Mouse (Mus musculus) midbrain, embryonic 10.5 days (tissue): ENCODE measurements around the gene Col25a1. TPM values are rescaled to one million over a fixed set of nuclear protein-coding genes. Genes with fewer than 3 reads are reported as not detected.

Experiments
- DNase-seq: peaks from one replicate; pipeline ENCODE4 v3.0.0-alpha.2; 2017; ENCODE audit warnings: low spot score
- H3K27ac ChIP-seq: fragments of 300-500 bp; sonication (generic); replicated peaks from 2 replicates; pipeline ENCODE4 v1.5.1; 2016; ENCODE audit warnings: mild to moderate bottlenecking
- H3K27me3 ChIP-seq: fragments of 300-500 bp; sonication (generic); 2 replicates; pipeline ENCODE4 v1.6.1; 2016; ENCODE audit warnings: low read depth, mild to moderate bottlenecking; ENCODE audit not compliant: poor library complexity, severe bottlenecking
- H3K36me3 ChIP-seq: fragments of 300-500 bp; sonication (generic); 2 replicates; pipeline ENCODE4 v1.6.1; 2016; ENCODE audit warnings: mild to moderate bottlenecking, moderate library complexity
- H3K4me1 ChIP-seq: fragments of 300-500 bp; sonication (generic); 2 replicates; pipeline ENCODE4 v1.6.1; 2016
- H3K4me3 ChIP-seq: fragments of 300-500 bp; sonication (generic); 2 replicates; pipeline ENCODE4 v1.5.1; 2016; ENCODE audit warnings: mild to moderate bottlenecking, moderate library complexity
- H3K9me3 ChIP-seq: fragments of 300-500 bp; sonication (generic); replicated peaks from 2 replicates; pipeline ENCODE4 v1.6.1; 2016; ENCODE audit warnings: mild to moderate bottlenecking
- WGBS: fragments of 180-500 bp; shearing (Covaris S2); methylation state at CpG from one replicate; pipeline ENCODE4 v1.1.7; 2016; 5-methylcytosine and 5-hydroxymethylcytosine counted together
- polyA plus RNA-seq: library from polyadenylated mRNA; unstranded; fragments of >200 nt; fragmentation: Nextera tagmentation; extraction: Ambion mirVana; gene quantifications from 2 replicates; pipeline ENCODE4 v1.2.1, GENCODE M21; 2016

The Col25a1 gene
- polyA plus RNA-seq, 1 experiment from 2014 or later = 1.5 TPM

GRCm38 (mm10) chr3:130305686-130306085 is 174.4 kb downstream of the Col25a1 start:
- Histone ChIP-seq H3K27me3 (no peaks in the 10 kb centered on the region), H3K4me3 (no peak overlapping the region), H3K27ac (0 out of 2 replicates have a peak overlapping the region, but pooled peaks have one; percentile 17), H3K36me3 (no peaks in the 10 kb centered on the region), H3K9me3 (no peaks in the 10 kb centered on the region), H3K4me1 (peaks cover 18% of the 10 kb centered on the region)
- DNase-seq = no peak
- WGBS = 77% methylated on average over 9 of the region's 9 CpGs

GRCm38 (mm10) chr3:130309277-130309676 is 178.0 kb downstream of the Col25a1 start:
- no peaks in the 10 kb centered on the region for H3K36me3 ChIP-seq
- DNase-seq = no peak
- H3K4me3 ChIP-seq = no peak overlapping the region
- H3K4me1 ChIP-seq = peaks cover 21% of the 10 kb centered on the region
- no peaks in the 10 kb centered on the region for H3K27me3 ChIP-seq
- H3K27ac ChIP-seq = no peak overlapping the region
- H3K9me3 ChIP-seq = no peaks in the 10 kb centered on the region
- 87% methylated on average over 4 of the region's 4 CpGs for WGBS

GRCm38 (mm10) chr3:130310694-130311305 is 179.5 kb downstream of the Col25a1 start:
- Histone ChIP-seq H3K36me3 (no peaks in the 10 kb centered on the region), H3K4me3 (no peak overlapping the region), H3K4me1 (peaks cover 11% of the 10 kb centered on the region), H3K27me3 (no peaks in the 10 kb centered on the region), H3K9me3 (no peaks in the 10 kb centered on the region), H3K27ac (0 out of 2 replicates have a peak overlapping the region, but pooled peaks have one; percentile 46)
- DNase-seq = no peak
- 78% methylated on average over 14 of the region's 14 CpGs for WGBS

GRCm38 (mm10) chr3:130313246-130313645 is 181.9 kb downstream of the Col25a1 start:
- Histone ChIP-seq H3K4me1 (peaks cover 11% of the 10 kb centered on the region), H3K4me3 (no peak overlapping the region), H3K9me3 (no peaks in the 10 kb centered on the region), H3K27me3 (no peaks in the 10 kb centered on the region), H3K36me3 (no peaks in the 10 kb centered on the region), H3K27ac (no peak overlapping the region)
- WGBS = 89% methylated on average over 6 of the region's 6 CpGs
- DNase-seq = no peak

- Histone ChIP-seq H3K27me3 (no peaks in the 10 kb centered on the region), H3K27ac (no peak overlapping the region)
- WGBS = 72% methylated on average over 13 of the region's 13 CpGs
These were observed 196.0 kb downstream of the Col25a1 start for GRCm38 (mm10) chr3:130327039-130328015.

GRCm38 (mm10) chr3:130328909-130329308 is 197.6 kb downstream of the Col25a1 start:
- WGBS = 93% methylated on average over 9 of the region's 9 CpGs
- Histone ChIP-seq H3K4me3 (no peak overlapping the region), H3K27me3 (no peaks in the 10 kb centered on the region), H3K36me3 (no peaks in the 10 kb centered on the region), H3K4me1 (no peaks in the 10 kb centered on the region), H3K9me3 (no peaks in the 10 kb centered on the region), H3K27ac (no peak overlapping the region)
- no peak for DNase-seq

More at GRCm38 (mm10) chr3:130327039-130328015, 196.0 kb downstream of the Col25a1 start:
- no peak overlapping the region for H3K4me3 ChIP-seq
- H3K9me3 ChIP-seq = no peaks in the 10 kb centered on the region
- H3K36me3 ChIP-seq = no peaks in the 10 kb centered on the region
- no peaks in the 10 kb centered on the region for H3K4me1 ChIP-seq
- no peak for DNase-seq

GRCm38 (mm10) chr3:130329833-130330555 is 198.7 kb downstream of the Col25a1 start:
- 95% methylated on average over 9 of the region's 9 CpGs for WGBS
- DNase-seq = no peak
- Histone ChIP-seq H3K4me3 (no peak overlapping the region), H3K36me3 (no peaks in the 10 kb centered on the region), H3K4me1 (no peaks in the 10 kb centered on the region), H3K9me3 (no peaks in the 10 kb centered on the region), H3K27me3 (no peaks in the 10 kb centered on the region), H3K27ac (no peak overlapping the region)

GRCm38 (mm10) chr3:130330556-130330950 is 199.3 kb downstream of the Col25a1 start:
- WGBS = 92% methylated on average over 3 of the region's 3 CpGs
- no peak overlapping the region for H3K4me3 ChIP-seq
- H3K9me3 ChIP-seq = no peaks in the 10 kb centered on the region
- H3K27me3 ChIP-seq = no peaks in the 10 kb centered on the region
- H3K27ac ChIP-seq = no peak overlapping the region
- no peak for DNase-seq
- no peaks in the 10 kb centered on the region for H3K4me1 ChIP-seq
- H3K36me3 ChIP-seq = no peaks in the 10 kb centered on the region

- H3K27ac ChIP-seq = no peak overlapping the region
- H3K4me1 ChIP-seq = no peaks in the 10 kb centered on the region
- DNase-seq = no peak
- no peaks in the 10 kb centered on the region for H3K36me3 ChIP-seq
- no peaks in the 10 kb centered on the region for H3K9me3 ChIP-seq
- no peaks in the 10 kb centered on the region for H3K27me3 ChIP-seq
- H3K4me3 ChIP-seq = no peak overlapping the region
- WGBS = 72% methylated on average over 3 of the region's 3 CpGs
These were observed 201.1 kb downstream of the Col25a1 start for GRCm38 (mm10) chr3:130332347-130332913.

GRCm38 (mm10) chr3:130337857-130338256 is 206.6 kb downstream of the Col25a1 start:
- DNase-seq = no peak
- H3K9me3 ChIP-seq = no peaks in the 10 kb centered on the region

GRCm38 (mm10) chr3:130338371-130338770 is 207.1 kb downstream of the Col25a1 start:
- H3K9me3 ChIP-seq = no peaks in the 10 kb centered on the region
- 89% methylated on average over 3 of the region's 3 CpGs for WGBS
- H3K27ac ChIP-seq = no peak overlapping the region
- 0 out of 2 replicates have a peak, but pooled peaks cover 2% of the 10 kb centered on the region for H3K4me1 ChIP-seq
- no peak overlapping the region for H3K4me3 ChIP-seq
- no peak for DNase-seq
- H3K27me3 ChIP-seq = no peaks in the 10 kb centered on the region
- H3K36me3 ChIP-seq = no peaks in the 10 kb centered on the region

More at GRCm38 (mm10) chr3:130337857-130338256, 206.6 kb downstream of the Col25a1 start:
- no peak overlapping the region for H3K4me3 ChIP-seq
- no peaks in the 10 kb centered on the region for H3K36me3 ChIP-seq
- H3K27ac ChIP-seq = peak overlapping the region; percentile 49; the same call in 1 of the 2 replicates
- 77% methylated on average over 13 of the region's 13 CpGs for WGBS
- 0 out of 2 replicates have a peak, but pooled peaks cover 2% of the 10 kb centered on the region for H3K4me1 ChIP-seq
- no peaks in the 10 kb centered on the region for H3K27me3 ChIP-seq

GRCm38 (mm10) chr3:130350161-130350560 is 218.9 kb downstream of the Col25a1 start:
- Histone ChIP-seq H3K27ac (no peak overlapping the region), H3K9me3 (no peaks in the 10 kb centered on the region), H3K4me3 (no peak overlapping the region), H3K36me3 (no peaks in the 10 kb centered on the region), H3K27me3 (no peaks in the 10 kb centered on the region), H3K4me1 (no peaks in the 10 kb centered on the region)
- WGBS = 71% methylated on average over 6 of the region's 6 CpGs
- DNase-seq = no peak
